Mouse (Mus musculus) G1E (cell line): ENCODE measurements at regions not wholly inside any gene's neighbourhood (a gene's known extent, or its start where the extent isn't known, plus 50 kb on each side); places are given as distances from the start of the nearest gene placed in this dataset.
"Not testable (repeated sequence)": the region's sequence is repeated elsewhere in the genome, so short reads cannot be mapped to it uniquely, and the experiment has no call there.

Experiments used
- ATAC-seq: 2 replicates; pipeline ENCODE4 v1.8.0; 2016; ENCODE audit warnings: mild to moderate bottlenecking; ENCODE audit not compliant: insufficient number of reproducible peaks, poor library complexity, low FRiP score, severe bottlenecking; ENCODE audit errors: extremely low read depth
- DNase-seq: peaks from one replicate; pipeline ENCODE4 v3.0.0; 2012; ENCODE audit warnings: low spot score
- H3K27me3 ChIP-seq: 2 replicates; pipeline ENCODE4 v1.6.1; 2012; ENCODE audit warnings: mild to moderate bottlenecking, low read length, inconsistent platforms; ENCODE audit not compliant: insufficient read depth
- H3K36me3 ChIP-seq: replicated peaks from 2 replicates; pipeline ENCODE3; 2012; ENCODE audit warnings: mild to moderate bottlenecking, inconsistent platforms
- H3K4me1 ChIP-seq: 2 replicates; pipeline ENCODE4 v1.6.1; 2012; ENCODE audit warnings: low read depth, low read length, inconsistent platforms, mixed read lengths; ENCODE audit not compliant: insufficient read depth
- H3K4me3 ChIP-seq: 2 replicates; pipeline ENCODE4 v1.5.1; 2012; ENCODE audit warnings: low read depth, mild to moderate bottlenecking, inconsistent platforms, low read length, moderate library complexity, mixed read lengths
- H3K9me3 ChIP-seq: replicated peaks from 2 replicates; pipeline ENCODE4 v1.6.1; 2012; ENCODE audit warnings: inconsistent platforms
- CTCF ChIP-seq: IDR thresholded peaks from 2 replicates; pipeline ENCODE4 v1.5.1; 2012; ENCODE audit warnings: low read depth, low read length, inconsistent platforms, mixed read lengths
- GATA1 ChIP-seq: IDR thresholded peaks from 2 replicates; pipeline ENCODE4 v1.6.1; 2012; ENCODE audit warnings: borderline replicate concordance, low read length, inconsistent platforms, mixed read lengths
- GATA2 ChIP-seq: IDR thresholded peaks from 2 replicates; pipeline ENCODE4 v1.6.1; 2012; ENCODE audit warnings: low read depth, low read length, inconsistent platforms, borderline replicate concordance
- POLR2AphosphoS5 ChIP-seq: IDR thresholded peaks from 2 replicates; pipeline ENCODE4 v1.6.1; 2012; ENCODE audit warnings: low read depth, low read length, inconsistent platforms; ENCODE audit not compliant: insufficient replicate concordance
- TAL1 ChIP-seq: conservative IDR thresholded peaks from 2 replicates; pipeline ENCODE4 v1.6.1; 2012; ENCODE audit warnings: low read depth, low read length, inconsistent platforms, mixed read lengths

GRCm38 (mm10) chr13:57032871-57033270 lies 137.1 kb upstream of the Trpc7 start:
- no peaks in the 10 kb centered on the region for H3K4me1 ChIP-seq
- peaks cover 57% of the 10 kb centered on the region for H3K9me3 ChIP-seq
- no peak for TF ChIP-seq CTCF
- no peak for TF ChIP-seq TAL1
- TF ChIP-seq GATA2: no peak
- no peak for TF ChIP-seq POLR2AphosphoS5
- no peak for DNase-seq
- no peaks in the 10 kb centered on the region for H3K36me3 ChIP-seq
- no peak overlapping the region for H3K4me3 ChIP-seq
- no peak for ATAC-seq
- no peaks in the 10 kb centered on the region for H3K27me3 ChIP-seq

DNA sequence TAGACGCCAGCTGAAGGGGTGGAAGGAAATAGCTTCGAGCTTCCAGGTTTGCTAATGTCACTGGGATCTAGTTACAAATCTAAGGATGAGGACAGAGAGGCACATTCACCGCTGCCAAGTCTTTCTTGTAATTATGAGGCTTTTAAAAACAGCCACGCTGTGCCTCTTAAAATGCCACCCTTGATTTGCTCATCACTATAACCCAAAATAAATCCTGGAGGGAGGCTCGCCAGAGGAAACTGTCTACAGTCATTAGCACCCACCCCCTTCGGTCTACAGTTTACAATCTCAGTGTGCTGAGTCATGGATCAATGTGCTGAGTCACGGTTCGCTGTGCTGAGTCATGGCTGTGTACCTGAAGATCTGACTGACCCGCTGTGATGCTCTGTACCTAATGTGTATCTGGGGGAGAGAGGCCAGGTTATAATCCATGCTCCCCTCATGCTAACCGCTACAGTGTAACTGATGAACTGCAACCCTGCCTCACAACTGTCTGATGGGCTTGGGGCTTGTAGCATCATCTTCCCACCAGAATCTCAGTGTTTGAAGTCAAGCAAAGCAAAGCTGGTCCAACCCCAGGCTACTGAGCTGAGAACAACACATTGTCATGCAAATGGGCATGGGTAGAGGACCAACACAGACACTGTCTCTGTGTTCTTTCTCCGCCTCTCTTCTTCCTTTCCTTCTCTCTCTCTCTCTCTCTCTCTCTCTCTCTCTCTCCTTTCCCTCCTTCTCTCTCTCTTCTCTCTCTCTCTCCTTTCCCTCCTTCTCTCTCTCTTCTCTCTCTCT lies 122.0 kb upstream of the Trpc7 start:
- no peak overlapping the region for H3K4me3 ChIP-seq
- H3K27me3 ChIP-seq: no peaks in the 10 kb centered on the region
- H3K4me1 ChIP-seq: no peaks in the 10 kb centered on the region
- TF ChIP-seq TAL1: no peak
- no peak for TF ChIP-seq CTCF
- no peak for TF ChIP-seq GATA1
- no peak for TF ChIP-seq POLR2AphosphoS5
- no peak for TF ChIP-seq GATA2
- DNase-seq (no peak), ATAC-seq (no peak)
- H3K9me3 ChIP-seq: peaks cover 66% of the 10 kb centered on the region
- no peaks in the 10 kb centered on the region for H3K36me3 ChIP-seq

DNA sequence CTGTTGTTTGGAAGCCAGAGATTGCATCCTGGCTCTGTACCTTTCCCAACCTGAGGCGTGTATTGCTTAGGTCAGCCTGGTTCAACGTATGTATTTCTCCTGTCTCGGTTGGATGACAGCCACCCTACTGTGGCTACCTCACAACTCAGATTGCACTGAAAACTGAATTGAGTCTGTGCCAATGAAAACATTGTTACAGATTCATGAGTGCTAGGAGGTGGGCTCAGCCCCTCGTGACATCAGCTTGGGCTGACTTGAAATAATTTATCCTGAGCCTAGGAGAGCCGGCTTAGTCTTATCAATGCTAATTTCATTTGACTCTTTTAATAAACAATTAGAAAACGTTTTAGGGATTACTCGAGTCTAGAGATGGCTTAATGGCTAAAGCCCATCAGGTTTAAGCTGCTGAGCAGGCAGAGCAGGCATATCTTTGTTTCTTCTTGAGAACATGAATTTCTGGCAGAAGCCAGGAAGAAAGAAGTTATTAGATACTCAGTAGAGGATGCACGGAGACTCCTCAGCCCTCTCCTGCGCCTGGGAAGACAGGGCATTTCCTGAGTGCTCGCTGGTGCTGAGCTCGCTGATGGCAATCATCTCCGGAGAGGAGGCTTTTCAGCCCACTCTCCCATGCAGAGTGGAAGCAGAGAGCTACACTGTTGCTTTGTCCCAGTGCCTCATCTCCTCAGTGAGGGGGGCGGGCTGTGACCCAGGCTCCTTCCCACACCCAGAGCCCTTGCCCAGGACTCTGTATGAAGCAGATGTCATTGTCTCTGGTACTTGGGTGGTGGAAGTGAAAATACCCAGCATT lies 120.9 kb upstream of the Trpc7 start:
- no peaks in the 10 kb centered on the region for H3K27me3 ChIP-seq
- peaks cover 61% of the 10 kb centered on the region for H3K9me3 ChIP-seq
- no peak for ATAC-seq
- no peaks in the 10 kb centered on the region for H3K4me1 ChIP-seq
- no peak for DNase-seq
- no peak for TF ChIP-seq TAL1
- TF ChIP-seq CTCF: no peak
- no peak for TF ChIP-seq POLR2AphosphoS5
- no peak for TF ChIP-seq GATA2
- TF ChIP-seq GATA1: no peak
- H3K4me3 ChIP-seq: no peak overlapping the region
- H3K36me3 ChIP-seq: no peaks in the 10 kb centered on the region

DNA sequence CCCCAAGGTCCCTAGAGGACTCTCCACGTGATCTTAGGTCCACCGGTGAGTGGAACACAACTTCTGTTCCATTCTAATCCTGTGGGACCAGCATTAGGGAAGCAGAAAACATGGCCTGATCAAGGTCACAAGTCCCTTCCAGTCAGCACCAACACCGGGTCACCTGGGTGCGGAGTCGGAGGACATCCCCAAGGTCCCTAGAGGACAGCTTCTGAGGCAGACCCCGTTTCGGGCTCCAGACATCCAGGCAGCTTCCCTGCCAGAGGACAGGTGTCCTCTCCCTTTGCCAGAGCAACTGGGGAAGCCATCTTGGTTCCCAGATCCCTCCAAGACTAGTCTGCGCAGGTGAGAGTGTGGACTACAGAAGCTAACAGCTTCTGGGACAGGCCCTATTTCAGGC lies 111.4 kb upstream of the Trpc7 start:
- not testable (repeated sequence) for ATAC-seq, H3K4me1 ChIP-seq, H3K36me3 ChIP-seq, H3K4me3 ChIP-seq, H3K27me3 ChIP-seq, DNase-seq
- peaks cover 38% of the 10 kb centered on the region for H3K9me3 ChIP-seq

- TF ChIP-seq GATA2 (no peak), GATA1 (no peak), CTCF (no peak), POLR2AphosphoS5 (no peak)
- no peaks in the 10 kb centered on the region for H3K36me3 ChIP-seq
Observed at GRCm38 (mm10) chr13:57003565-57004132, 107.9 kb upstream of the Trpc7 start.

GRCm38 (mm10) chr13:56992022-56992421 lies 96.2 kb upstream of the Trpc7 start:
- Histone ChIP-seq H3K27me3 (no peaks in the 10 kb centered on the region), H3K36me3 (no peaks in the 10 kb centered on the region), H3K4me1 (no peaks in the 10 kb centered on the region), H3K4me3 (no peak overlapping the region), H3K9me3 (peaks cover 62% of the 10 kb centered on the region)
- TF ChIP-seq GATA2 (no peak), GATA1 (no peak), CTCF (no peak), POLR2AphosphoS5 (no peak), TAL1 (no peak)
- no peak for DNase-seq
- ATAC-seq: no peak

More at GRCm38 (mm10) chr13:57003565-57004132, 107.9 kb upstream of the Trpc7 start:
- Histone ChIP-seq H3K27me3 (no peaks in the 10 kb centered on the region), H3K9me3 (peaks cover 65% of the 10 kb centered on the region), H3K4me3 (no peak overlapping the region), H3K4me1 (no peaks in the 10 kb centered on the region)
- no peak for ATAC-seq
- DNase-seq: no peak
